Mouse (Mus musculus): ENCODE measurements around the gene Rap1gap2.

Rap1gap2 gene

GRCm38 (mm10) chr11:74409757-74410174 is 200.9 kb downstream of the Rap1gap2 start:
- no peak for DNase-seq (ENCODE audit: low spot score)

GRCm38 (mm10) chr11:74409447-74409754 is 201.3 kb downstream of the Rap1gap2 start:
- no peak for DNase-seq (ENCODE audit: low spot score)

DNA sequence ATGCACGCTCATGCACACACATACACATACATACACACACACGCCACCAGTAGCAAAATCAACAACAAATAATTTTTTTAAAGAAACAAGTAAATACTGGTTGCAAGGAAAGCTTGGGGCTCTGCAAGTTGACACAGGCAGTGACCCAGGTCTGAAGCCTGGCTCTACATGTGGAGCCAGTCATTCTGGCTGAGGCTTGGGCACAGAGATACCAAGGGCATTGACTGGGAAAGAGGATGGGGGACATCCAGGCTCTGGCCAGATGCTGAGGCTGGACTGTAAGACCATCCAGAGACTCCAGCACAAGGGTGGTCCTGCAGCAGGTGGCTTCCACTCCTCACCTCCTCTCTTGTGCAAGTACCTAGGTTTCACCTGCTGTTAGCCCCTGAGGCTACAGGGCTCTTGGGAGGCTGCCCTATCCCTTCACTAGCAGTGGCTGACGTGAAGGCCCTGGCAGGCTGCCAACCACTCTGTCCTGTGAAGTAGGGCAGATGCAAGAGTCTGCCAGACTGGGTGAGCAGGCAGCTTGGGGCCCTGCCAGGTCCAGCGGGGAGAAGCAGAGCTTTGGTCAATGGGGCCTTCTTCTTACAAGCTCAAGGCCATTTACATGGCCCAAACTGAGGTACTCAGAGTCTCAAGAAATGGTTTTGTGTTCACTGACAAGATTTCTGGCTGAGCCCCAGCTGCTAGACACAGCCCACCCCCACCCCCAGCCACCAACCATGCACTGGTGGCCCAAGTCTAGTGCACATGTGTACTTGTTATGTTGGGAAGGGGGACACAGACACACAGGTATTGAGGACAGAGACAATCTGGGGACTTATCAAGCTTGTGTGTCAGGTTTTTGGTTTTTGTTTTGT is 201.9 kb downstream of the Rap1gap2 start:
- DNase-seq (ENCODE audit: low spot score): no peak

DNA sequence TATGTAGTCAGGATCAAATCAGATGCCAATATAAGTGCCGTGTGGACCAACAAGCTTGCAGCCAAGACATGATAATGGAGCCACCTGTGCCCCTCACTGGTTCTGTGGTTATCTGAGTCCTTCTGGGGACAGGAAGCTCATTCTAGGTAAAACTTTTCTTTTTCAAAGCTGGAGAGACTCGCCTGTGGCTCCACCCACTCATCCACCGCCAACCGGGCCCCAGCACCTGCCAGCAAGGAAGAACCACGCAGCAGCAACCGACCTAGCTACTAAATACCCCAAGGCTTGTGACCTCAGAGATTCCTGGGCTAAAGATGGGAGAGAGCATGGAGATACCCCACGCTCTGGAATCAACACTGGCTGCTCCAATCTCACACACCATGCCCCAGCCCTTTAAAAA is 205.5 kb downstream of the Rap1gap2 start:
- DNase-seq (ENCODE audit: low spot score): no peak

GRCm38 (mm10) chr11:74404216-74404615 is 206.5 kb downstream of the Rap1gap2 start:
- no peak for DNase-seq (ENCODE audit: low spot score)

DNA sequence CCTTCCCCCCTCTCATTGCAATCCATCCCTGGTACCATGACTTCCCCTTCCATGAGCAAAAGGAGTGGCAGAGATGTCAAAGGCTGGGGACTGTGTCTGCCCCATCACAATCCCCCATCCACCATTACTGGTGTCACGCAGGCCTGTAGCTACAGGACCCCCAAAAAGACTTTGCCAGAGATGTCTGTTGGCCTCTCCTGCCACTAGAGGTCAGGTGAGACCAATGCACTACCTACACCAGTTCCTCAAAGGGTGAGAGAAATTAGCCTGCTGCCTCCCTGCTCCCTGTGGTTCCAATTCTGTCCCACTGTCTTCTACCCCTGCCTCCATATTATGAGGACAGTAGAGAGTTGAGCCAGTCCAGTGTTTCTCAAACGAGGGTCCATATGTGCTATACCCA is 208.6 kb downstream of the Rap1gap2 start:
- no peak for DNase-seq (ENCODE audit: low spot score)

DNA sequence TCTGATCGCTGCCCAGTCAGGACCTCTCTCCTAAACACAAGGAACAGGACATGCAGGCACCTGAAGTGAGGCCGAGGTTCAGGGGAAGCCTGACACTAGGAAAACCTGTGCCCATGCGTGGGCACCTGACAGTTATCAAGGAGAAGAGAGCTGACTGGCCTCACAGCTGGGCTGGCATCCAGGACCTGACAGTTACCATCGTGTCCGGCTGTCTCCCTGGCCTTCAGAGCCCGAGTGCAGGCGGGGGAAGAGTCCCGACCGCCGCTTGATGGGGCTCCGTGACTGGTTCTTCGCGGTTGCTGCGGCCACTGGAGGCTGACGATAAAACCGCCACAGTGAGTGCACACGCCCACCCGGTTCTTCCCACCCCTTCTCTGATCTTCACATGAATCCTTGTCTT is 215.1 kb downstream of the Rap1gap2 start:
- no peak for DNase-seq (ENCODE audit: low spot score)

DNA sequence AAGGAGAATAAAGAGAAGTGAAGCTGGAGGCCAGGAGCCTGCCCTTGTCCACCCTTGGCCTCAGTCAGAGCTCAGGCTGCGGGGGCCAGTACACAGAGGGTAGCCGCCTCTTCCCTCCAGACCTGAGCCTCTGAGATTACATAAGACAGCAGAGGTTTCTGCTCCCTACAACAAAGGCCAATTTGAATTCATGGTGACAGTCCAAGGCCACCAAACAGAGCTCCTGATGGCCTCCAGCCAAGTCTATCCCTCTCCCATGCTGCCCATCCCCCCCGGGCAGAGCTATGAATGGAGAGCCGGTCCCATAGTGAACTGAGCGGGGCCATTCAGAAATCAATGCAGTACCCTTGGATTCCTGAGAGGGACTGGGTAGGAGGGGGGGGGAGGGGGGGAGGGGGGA is 217.2 kb downstream of the Rap1gap2 start:
- no peak for DNase-seq (ENCODE audit: low spot score)

DNA sequence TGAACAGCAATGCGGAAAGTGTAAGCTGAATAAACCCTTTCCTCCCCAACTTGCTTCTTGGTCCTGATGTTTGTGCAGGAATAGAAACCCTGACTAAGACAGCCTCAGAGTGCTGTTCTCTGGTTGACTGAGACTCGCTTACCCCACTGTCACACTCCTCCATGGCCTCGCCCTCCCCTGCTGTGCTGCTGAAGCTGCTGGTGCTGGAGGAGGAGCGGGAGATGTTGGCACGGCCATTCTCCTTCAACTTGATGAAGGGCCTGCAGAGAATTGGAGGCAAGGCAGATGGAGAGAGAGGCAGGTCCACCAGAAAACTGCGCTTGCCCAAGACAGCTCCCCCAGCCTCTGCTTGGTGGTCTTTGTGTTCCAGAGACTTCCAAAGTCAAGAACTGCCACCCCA is 217.8 kb downstream of the Rap1gap2 start:
- no peak for DNase-seq (ENCODE audit: low spot score)

DNA sequence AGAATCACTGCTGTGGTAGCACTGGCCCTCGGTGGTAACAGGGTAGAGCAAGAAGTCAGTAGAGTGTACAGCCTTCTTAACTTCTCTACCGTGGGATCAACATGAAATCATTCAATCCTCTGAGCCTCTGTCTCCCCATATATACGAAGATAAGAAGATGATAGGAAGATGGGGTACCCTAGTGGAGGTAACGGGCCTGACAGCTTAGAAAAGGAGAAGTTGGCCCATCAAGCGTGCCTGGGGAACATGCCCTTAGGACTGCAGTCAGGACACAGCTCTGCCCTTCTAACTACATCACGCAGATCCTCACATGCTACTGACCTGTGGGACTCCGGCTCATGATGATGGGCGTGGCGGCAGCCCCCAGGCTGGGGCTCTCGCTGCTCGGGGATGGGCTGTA is 218.8 kb downstream of the Rap1gap2 start:
- DNase-seq (ENCODE audit: low spot score): no peak

GRCm38 (mm10) chr11:74387203-74387602 is 223.5 kb downstream of the Rap1gap2 start:
- DNase-seq (ENCODE audit: low spot score): no peak

GRCm38 (mm10) chr11:74385674-74386073 is 225.0 kb downstream of the Rap1gap2 start:
- no peak for DNase-seq (ENCODE audit: low spot score)

- DNase-seq (ENCODE audit: low spot score): no peak
Observed at GRCm38 (mm10) chr11:74379166-74379873, 231.4 kb downstream of the Rap1gap2 start.

DNA sequence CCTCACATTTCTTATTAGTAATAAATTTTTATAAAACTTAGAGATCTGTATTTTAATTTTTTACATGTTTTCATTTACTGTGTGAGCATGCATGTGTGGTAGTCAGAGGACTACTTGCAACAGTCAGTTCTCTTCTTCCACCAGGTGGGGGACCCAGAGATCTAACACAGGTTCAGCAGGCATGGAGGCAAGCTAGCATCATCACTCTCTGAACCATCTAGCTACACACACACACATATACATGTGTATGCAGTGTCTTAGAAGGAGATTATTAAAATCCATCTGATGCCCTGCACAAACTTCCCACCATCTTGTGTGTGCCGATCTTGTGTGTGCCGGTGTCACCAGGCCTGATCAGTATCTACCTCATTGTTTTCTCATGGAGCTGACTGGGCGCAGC is 233.9 kb downstream of the Rap1gap2 start:
- DNase-seq (ENCODE audit: low spot score): peak; percentile 54

GRCm38 (mm10) chr11:74371393-74372100 is 239.2 kb downstream of the Rap1gap2 start:
- peak; percentile 55 for DNase-seq (ENCODE audit: low spot score)

DNA sequence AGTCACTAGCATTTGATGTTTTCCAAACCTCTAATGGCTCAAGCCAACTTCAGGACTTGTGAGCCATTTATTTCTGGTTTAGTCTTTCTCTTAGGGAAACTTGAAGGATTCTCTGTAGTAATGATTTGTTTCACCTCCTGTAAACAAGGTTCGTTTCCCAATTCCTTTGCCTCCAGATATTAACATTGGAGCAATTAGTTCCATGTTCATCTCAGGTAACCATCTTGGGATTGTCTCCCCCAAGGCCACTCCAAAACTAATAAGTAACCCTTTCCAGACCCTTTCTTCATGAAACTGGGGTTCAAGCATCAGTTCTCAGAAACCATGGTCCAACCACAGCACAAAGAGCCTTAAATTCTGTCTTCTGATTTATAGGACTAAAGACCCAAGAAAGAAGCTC is 248.9 kb downstream of the Rap1gap2 start, which contains the start of gene Olfr412:
Olfr412 (plus strand) TSS at position 301 of the 400 bp plus-strand sequence.
- DNase-seq (ENCODE audit: low spot score): no peak

DNA sequence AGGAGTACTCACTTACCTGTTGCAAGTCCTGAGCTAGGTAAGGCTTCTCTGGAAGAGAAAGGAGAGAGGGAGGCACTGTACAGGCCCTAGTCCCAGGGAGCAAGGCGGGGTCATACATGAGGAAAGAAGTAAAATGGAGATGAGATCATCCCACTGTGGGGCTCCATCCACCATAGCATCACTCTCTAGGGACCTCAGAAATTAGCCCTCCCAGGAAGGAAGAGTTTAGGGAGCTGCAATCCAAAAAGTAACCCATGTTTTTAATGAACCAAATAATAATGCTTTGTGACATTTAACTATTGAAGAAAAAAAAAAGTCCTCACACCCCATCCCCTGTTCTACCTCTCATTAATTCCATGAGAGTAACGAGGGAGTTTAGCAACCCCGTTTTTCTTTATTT is 258.2 kb downstream of the Rap1gap2 start, which contains the start of gene Olfr411:
Olfr411 (minus strand) TSS at position 101 of the 400 bp plus-strand sequence.
- no peak for DNase-seq (ENCODE audit: low spot score)

DNA sequence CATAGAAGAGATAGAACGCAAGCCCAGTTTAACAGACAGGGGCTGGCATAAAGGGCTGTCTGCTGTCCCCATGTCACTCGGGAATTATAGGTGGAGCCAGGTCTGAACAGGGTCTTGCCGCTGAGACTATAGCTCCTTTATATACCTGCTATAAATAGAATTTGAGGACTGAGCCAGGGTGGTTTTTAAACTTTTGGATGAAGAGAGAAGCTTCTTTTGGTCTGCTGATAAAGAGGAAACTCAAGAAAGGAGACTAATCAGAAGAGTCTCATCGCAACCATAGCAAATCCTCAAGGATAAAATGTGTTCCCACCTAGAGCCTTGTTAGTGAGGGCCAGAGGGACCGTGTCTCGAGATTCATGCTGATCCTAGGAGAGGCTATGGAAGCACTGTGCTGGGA is 272.8 kb downstream of the Rap1gap2 start, which contains the start of gene Olfr410:
Olfr410 (minus strand) TSS at position 101 of the 400 bp plus-strand sequence.
- no peak for DNase-seq (ENCODE audit: low spot score)

Measured in layer of hippocampus, adult 9-10 months (tissue).